Mouse (Mus musculus): ENCODE results near the gene Bpi.

The Bpi gene

GRCm38 (mm10) chr2:158232414-158232813 lies 25.5 kb upstream of the Bpi start:
- POLR2A ChIA-PET = interaction anchor here in 1 of 4 experiments (1.0 kb wide), 1 partner anchor 22 kb away, joined by 4 read pairs; no protein-coding TSS in a partner anchor
- CTCF ChIA-PET = no interaction called here

GRCm38 (mm10) chr2:158233106-158233505 lies 24.8 kb upstream of the Bpi start:
- POLR2A ChIA-PET = no interaction called here

GRCm38 (mm10) chr2:158236698-158237097 lies 21.2 kb upstream of the Bpi start:
- CTCF ChIA-PET = no interaction called here
- POLR2A ChIA-PET = interaction anchor here in 1 of 4 experiments (0.6 kb wide), 1 partner anchor 243 kb away, joined by 3 read pairs; no protein-coding TSS in a partner anchor

More at GRCm38 (mm10) chr2:158233106-158233505, 24.8 kb upstream of the Bpi start:
- CTCF ChIA-PET = no interaction called here

GRCm38 (mm10) chr2:158238101-158238500 lies 19.8 kb upstream of the Bpi start:
- ChIA-PET CTCF (interaction anchor here in 3 of 4 experiments (0.6 to 1.6 kb wide), 4 partner anchors 28 to 1886 kb away, joined by 3 to 5 read pairs (median 3); no protein-coding TSS in a partner anchor), POLR2A (no interaction called here)

- POLR2A ChIA-PET = no interaction called here
Measured at GRCm38 (mm10) chr2:158241126-158241738, 16.7 kb upstream of the Bpi start.

GRCm38 (mm10) chr2:158242170-158242896 lies 15.6 kb upstream of the Bpi start:
- CTCF ChIA-PET = interaction anchor here in 3 of 4 experiments (0.6 to 1.4 kb wide), 4 partner anchors 17 to 75 kb away, joined by 3 to 4 read pairs (median 4); no protein-coding TSS in a partner anchor
- POLR2A ChIA-PET = no interaction called here

More at GRCm38 (mm10) chr2:158241126-158241738, 16.7 kb upstream of the Bpi start:
- CTCF ChIA-PET = interaction anchor here in 2 of 4 experiments (0.6 to 1.6 kb wide), 5 partner anchors 12 to 983 kb away, joined by 3 to 4 read pairs (median 3); partner anchors contain the start of gene D630003M21Rik (in 1 of the 2)

GRCm38 (mm10) chr2:158243129-158243870 lies 14.6 kb upstream of the Bpi start:
- ChIA-PET POLR2A (interaction anchor here in 1 of 4 experiments (1.2 kb wide), 1 partner anchor 10 kb away, joined by 3 read pairs; no protein-coding TSS in a partner anchor), CTCF (no interaction called here)

- CTCF ChIA-PET = interaction anchor here (0.5 to 1.7 kb wide), 4 partner anchors 14 to 160 kb away, joined by 3 to 5 read pairs (median 3); no protein-coding TSS in a partner anchor
- POLR2A ChIA-PET = interaction anchor here in 2 of 4 experiments (0.6 to 1.0 kb wide), 4 partner anchors 32 to 275 kb away, joined by 3 to 10 read pairs (median 4); no protein-coding TSS in a partner anchor
Measured at GRCm38 (mm10) chr2:158245072-158245817, 12.6 kb upstream of the Bpi start.

- POLR2A ChIA-PET = no interaction called here
- CTCF ChIA-PET = no interaction called here
Measured at GRCm38 (mm10) chr2:158247852-158248251, 10.0 kb upstream of the Bpi start.

GRCm38 (mm10) chr2:158248318-158248717 lies 9.6 kb upstream of the Bpi start:
- POLR2A ChIA-PET = no interaction called here
- CTCF ChIA-PET = no interaction called here

- CTCF ChIA-PET = interaction anchor here in 3 of 4 experiments (0.5 to 1.9 kb wide), 3 partner anchors 34 to 586 kb away, joined by 3 to 5 read pairs (median 3); no protein-coding TSS in a partner anchor
- POLR2A ChIA-PET = no interaction called here
Measured at GRCm38 (mm10) chr2:158250558-158250957, 7.3 kb upstream of the Bpi start.

- POLR2A ChIA-PET = interaction anchor here in 1 of 4 experiments (1.0 kb wide), 1 partner anchor 10 kb away, joined by 3 read pairs; no protein-coding TSS in a partner anchor
Measured at GRCm38 (mm10) chr2:158253806-158254205, 4.1 kb upstream of the Bpi start.

GRCm38 (mm10) chr2:158256894-158257293 lies 1.0 kb upstream of the Bpi start:
- POLR2A ChIA-PET = interaction anchor here in 1 of 4 experiments (0.6 kb wide), 1 partner anchor 320 kb away, joined by 3 read pairs; no protein-coding TSS in a partner anchor
- CTCF ChIA-PET = interaction anchor here in 3 of 4 experiments (0.7 to 1.6 kb wide), 5 partner anchors 28 to 183 kb away, joined by 3 to 4 read pairs (median 4); no protein-coding TSS in a partner anchor

More at GRCm38 (mm10) chr2:158253806-158254205, 4.1 kb upstream of the Bpi start:
- CTCF ChIA-PET = no interaction called here

GRCm38 (mm10) chr2:158258781-158259180 lies 887 bp downstream of the Bpi start:
- POLR2A ChIA-PET = interaction anchor here in 2 of 4 experiments (0.6 to 1.9 kb wide), 7 partner anchors 11 to 406 kb away, joined by 3 to 5 read pairs (median 4); partner anchors contain the start of genes Rprd1b (in 1 of the 2) and Tti1 (in 1 of the 2)
- CTCF ChIA-PET = interaction anchor here (0.6 to 3.2 kb wide), 44 partner anchors 12 to 1158 kb away, joined by 3 to 19 read pairs (median 4); partner anchors contain the start of gene D630003M21Rik (in 1 of the 4)

- ChIA-PET CTCF (interaction anchor here (0.6 to 3.2 kb wide), 39 partner anchors 13 to 815 kb away, joined by 3 to 19 read pairs (median 4); partner anchors contain the start of gene D630003M21Rik (in 1 of the 4)), POLR2A (interaction anchor here in 2 of 4 experiments (0.6 to 1.9 kb wide), 9 partner anchors 10 to 407 kb away, joined by 3 to 5 read pairs (median 3); partner anchors contain the start of genes Rprd1b (in 1 of the 2) and Tti1 (in 1 of the 2))
Measured at GRCm38 (mm10) chr2:158259498-158259897, 1.6 kb downstream of the Bpi start.

GRCm38 (mm10) chr2:158264877-158265276 lies 7.0 kb downstream of the Bpi start:
- POLR2A ChIA-PET = interaction anchor here in 1 of 4 experiments (0.6 kb wide), 2 partner anchors 87 to 105 kb away, joined by 3 to 4 read pairs; no protein-coding TSS in a partner anchor
- CTCF ChIA-PET = no interaction called here

GRCm38 (mm10) chr2:158270017-158270416 lies 12.1 kb downstream of the Bpi start:
- ChIA-PET CTCF (interaction anchor here in 1 of 4 experiments (1.1 kb wide), 1 partner anchor 70 kb away, joined by 3 read pairs; no protein-coding TSS in a partner anchor), POLR2A (interaction anchor here in 1 of 4 experiments (0.6 kb wide), 1 partner anchor 11 kb away, joined by 3 read pairs; no protein-coding TSS in a partner anchor)

All from embryonic stem cell, embryonic (primary cell).